Mouse (Mus musculus) T-helper 17 cell (primary cell): ENCODE measurements around the gene En2.

Experiments used
- in situ Hi-C, 2 experiments: fragments of 300-600 bp; cut with MboI, MseI; formaldehyde crosslinking; loops; 1 replicate in 1 of 2; 2 replicates in 1 of 2; pipeline ENCODE4 v1.15.1; 2025; ENCODE audit warnings: high pct_unique_total_duplicates in 2 of 2

The En2 gene

GRCm38 (mm10) chr5:28159891-28160470 lies 5.5 kb upstream of the En2 start:
- in situ Hi-C loops, result no loop called here

DNA sequence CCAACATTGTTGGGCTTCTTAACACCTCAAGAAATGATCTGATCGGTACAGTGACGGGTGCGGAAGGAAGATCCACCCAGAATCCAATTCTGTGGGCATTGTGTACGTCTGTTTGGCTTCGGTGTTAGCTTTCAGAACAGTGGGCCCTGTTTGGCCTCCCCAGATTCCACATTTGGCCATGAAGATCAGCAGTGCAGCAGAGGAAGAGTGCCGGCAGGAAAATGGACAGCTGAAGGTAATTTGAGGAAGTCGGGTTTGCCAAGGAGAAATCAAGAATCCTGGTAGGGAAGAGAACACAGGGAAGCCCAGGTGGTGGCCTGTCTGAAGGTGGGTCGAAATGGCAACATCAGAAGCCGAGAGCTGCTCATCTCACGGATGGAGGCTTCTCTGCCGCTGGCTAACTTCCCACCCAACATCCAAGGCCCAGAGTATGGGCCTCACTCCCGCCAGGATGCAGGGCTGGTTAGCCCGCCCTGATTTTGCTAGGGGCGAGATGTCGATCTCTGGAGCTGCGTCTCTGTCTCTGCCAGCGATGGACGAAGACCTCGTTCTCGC lies 4.0 kb upstream of the En2 start:
- in situ Hi-C loops, result no loop called here

GRCm38 (mm10) chr5:28161938-28162402 lies 3.5 kb upstream of the En2 start:
- in situ Hi-C loops, result no loop called here

- in situ Hi-C loops, result no loop called here
Measured at GRCm38 (mm10) chr5:28163926-28164325, 1.6 kb upstream of the En2 start.

- in situ Hi-C loops, result no loop called here
Measured at GRCm38 (mm10) chr5:28166256-28167231, 1.1 kb downstream of the En2 start.

DNA sequence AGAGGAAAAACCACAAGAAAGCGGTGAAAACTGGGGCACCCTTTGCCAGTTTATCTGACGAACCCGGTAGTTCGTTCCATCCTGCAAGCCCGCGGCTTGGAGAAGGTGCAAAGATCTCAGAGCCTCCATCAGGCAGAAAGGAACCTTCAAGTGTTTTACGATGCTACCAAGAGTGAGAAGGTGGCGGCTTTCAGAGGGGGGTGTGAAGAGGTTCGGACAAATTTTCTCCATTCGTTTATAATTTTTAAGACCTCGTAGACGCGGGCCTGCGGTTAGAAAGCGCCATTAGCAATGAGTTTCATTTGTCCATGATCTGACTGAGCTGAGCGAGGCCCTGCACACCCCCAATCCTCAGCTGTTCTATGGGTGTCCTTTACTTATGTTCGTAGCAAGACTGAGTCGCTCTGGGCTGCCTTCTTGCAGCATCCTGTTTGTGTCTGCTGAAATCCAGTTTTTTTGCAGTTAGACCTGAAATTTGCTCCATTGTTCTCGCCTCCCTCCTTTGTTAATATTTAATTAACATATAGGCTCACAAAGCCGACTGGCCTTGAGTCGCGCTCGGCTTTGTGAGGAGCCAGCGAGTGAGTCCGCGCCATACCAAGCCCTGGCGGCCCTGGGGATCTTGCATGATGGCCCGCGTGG lies 2.2 kb downstream of the En2 start:
- in situ Hi-C loops, result no loop called here

DNA sequence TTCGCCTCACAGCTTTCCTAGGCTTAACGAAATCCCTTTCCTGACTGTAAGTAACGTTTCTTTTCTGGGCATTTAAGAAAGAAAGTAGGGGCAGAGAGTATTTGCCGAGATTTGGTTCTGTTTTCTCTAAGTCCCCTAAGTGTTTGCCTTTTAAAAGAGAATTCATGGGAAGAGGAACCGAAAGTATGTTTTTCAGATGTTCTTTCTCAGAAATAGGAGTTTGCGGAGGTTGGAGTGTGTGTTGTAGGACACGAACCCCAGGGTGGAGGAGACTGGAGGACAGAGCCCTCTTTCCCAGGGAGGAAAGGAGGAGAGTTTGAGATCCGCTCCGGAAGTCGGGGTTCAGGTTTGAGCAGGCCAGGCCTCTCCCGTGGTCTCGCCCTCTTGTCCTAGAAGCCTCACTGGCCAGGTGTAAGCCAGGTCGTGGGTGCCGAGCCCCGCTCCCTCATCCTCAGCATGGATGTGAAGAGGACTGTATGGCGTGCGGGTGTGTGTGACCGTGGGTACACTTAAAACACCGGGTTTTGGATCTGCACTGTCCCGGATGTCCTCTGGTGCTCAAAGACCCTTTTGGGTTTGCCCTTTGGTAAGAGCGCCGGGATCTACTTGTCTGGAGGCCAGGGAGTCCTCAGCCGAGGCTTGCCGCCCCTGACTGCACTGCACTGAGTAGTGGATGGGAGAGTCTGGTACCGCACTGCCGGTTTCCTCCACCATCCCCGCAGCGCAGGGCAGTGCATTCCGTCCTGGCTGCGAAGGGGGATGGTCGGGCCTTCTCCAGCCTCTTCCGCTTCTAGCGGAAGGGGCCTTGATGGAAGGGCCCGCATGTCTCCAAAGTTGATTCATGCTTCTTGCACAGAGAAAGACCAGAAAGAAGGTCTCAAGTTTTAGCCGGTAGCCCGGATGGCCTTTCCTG lies 3.0 kb downstream of the En2 start:
- in situ Hi-C loops, result no loop called here

DNA sequence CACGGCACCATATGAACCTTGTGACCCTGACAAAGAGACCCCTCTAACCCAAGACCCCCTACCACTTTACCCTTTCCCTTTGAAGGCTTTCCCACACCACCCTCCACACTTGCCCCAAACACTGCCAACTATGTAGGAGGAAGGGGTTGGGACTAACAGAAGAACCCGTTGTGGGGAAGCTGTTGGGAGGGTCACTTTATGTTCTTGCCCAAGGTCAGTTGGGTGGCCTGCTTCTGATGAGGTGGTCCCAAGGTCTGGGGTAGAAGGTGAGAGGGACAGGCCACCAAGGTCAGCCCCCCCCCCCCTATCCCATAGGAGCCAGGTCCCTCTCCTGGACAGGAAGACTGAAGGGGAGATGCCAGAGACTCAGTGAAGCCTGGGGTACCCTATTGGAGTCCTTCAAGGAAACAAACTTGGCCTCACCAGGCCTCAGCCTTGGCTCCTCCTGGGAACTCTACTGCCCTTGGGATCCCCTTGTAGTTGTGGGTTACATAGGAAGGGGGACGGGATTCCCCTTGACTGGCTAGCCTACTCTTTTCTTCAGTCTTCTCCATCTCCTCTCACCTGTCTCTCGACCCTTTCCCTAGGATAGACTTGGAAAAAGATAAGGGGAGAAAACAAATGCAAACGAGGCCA lies 3.8 kb downstream of the En2 start:
- in situ Hi-C loops, result no loop called here

GRCm38 (mm10) chr5:28170081-28170480 lies 4.6 kb downstream of the En2 start:
- in situ Hi-C loops, result no loop called here

GRCm38 (mm10) chr5:28170892-28171291 lies 5.4 kb downstream of the En2 start:
- in situ Hi-C loops, result no loop called here

DNA sequence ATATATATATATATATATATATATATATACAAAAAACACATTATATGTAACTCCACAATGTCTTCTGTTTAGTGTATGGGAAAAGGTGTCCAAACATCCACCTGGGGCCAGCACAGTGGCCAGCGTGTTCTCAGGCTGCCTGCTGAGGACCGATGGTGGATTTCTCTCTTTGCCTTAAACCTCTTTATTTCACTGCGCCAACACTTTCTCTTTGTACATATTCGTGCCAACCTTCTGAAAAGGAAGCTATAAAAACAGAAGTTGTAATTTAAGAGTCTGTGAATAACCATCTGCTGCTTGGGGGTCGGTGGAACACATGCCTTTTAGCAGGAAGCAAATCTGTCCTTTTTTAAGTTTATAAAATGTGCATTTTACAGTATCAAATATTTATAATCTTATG lies 6.2 kb downstream of the En2 start:
- in situ Hi-C loops, result no loop called here

DNA sequence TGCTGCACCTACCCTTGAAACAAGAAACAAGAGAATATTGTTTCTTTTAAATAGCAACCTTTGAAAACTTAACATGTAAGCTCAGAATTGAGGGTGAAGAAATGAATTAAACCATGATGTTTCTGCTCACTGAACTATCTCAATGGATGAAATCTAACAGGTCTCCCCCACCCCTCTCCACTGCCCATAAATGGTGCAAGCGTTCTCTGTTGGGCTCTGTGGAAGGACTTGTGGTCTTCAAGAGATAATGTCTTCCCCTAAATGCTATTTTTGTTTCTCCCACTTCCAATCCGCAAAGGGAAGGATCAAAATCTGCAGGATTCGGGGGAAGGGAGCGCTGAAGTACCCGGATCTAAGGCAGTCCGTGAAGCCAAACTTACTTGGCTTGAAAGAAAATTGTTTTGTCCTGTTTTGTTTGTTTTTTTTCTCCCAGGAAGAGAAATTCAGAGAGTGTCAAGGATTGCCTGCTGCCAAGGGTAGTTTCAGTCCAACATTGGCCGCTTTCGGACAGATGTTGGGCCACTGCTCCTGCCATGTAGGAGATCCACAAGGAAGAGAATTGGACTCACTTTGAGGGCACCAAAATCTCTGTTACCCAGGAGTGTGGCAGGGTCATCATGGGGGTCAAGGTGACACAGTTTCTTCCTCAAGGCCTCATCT lies 6.9 kb downstream of the En2 start:
- in situ Hi-C loops, result no loop called here

DNA sequence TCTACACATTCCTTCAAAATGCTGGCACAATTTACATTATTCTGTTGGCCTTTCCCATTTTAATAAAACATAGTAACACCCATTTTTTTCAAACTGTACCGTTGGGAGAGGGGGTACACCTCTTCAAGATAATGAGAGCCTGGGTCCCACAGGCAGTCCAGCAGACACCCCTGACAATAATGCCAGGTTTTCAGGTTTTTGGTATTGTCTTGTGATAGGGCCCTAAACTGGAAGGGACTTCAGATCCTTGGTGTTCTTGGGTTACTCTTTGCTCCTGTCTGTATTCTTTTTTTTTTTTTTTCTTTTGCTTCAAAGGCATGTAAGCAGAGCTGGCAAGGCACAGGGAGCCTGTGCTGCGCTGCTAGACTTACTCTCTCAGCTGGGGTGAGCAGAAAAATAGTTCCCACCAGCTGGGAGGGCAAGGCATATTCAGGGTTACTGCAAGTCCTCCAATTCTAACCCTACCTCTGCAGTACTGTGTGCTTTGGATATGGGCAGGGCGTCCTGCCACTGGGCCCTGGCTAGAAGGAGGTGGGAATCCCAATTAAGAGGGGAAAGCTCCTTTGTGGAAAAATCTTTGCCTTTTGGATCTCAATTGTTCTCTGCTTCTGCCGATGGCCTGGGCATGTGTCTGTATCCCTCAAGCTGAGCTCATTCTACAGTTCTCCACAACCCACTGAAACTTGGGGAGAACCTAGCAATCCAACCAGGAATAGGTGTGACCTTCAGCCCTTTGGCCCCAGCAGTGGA lies 7.6 kb downstream of the En2 start:
- in situ Hi-C loops, result no loop called here

DNA sequence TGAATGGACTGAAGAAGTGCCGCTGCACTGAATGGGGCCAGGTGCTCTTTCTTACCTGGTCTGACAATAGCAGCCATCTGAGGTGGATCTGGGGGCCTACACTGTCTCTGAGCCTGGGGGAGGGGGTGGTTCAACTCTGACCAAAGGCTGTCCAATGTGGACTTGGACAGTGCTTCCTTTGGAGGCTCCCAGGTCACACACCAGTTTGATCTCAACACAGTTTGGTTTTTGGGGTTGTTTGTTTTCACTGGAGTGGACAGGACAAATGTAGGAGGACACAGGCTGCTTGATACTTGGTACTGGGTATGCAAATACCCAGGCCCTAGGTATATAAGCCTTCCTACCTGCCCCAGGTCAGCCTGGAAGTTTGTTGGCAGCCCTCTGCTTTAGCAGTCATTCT lies 8.2 kb downstream of the En2 start:
- in situ Hi-C loops, result no loop called here

GRCm38 (mm10) chr5:28174086-28174485 lies 8.6 kb downstream of the En2 start:
- in situ Hi-C loops, result no loop called here

DNA sequence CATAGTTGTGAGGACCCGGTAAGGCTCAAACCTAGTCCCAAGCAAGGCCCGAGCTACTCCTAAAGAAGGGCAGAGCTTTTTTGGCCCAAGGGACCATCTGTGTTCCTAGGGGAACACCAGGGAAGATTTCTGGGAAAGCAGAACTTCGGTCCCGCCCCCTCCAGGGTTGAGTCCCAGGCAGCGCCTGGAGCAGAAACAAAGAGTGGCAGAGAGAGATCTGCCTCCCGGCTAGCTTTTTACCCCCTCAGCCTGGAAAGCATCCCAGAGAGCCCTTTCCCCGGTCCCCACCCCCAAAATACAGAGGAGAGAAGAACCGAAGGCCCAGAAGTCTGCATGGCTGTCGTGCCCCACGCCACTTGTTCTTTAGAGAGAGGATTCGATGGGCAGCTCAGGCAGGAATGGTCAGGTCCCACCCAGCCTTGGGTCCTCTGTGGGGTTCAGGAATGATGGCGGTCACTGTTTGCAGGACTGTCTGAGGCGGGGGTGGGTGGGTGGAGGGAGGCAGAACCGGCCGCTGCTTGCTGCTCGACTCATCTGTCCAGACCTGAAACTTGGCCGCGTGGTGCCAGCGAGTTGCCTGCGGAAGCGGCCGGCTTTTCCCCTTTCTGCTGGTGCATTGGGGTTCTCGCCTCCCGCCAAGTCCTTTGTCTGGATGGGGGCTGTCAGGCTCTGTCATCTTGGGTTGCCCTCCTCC lies 9.5 kb downstream of the En2 start:
- in situ Hi-C loops, result no loop called here

DNA sequence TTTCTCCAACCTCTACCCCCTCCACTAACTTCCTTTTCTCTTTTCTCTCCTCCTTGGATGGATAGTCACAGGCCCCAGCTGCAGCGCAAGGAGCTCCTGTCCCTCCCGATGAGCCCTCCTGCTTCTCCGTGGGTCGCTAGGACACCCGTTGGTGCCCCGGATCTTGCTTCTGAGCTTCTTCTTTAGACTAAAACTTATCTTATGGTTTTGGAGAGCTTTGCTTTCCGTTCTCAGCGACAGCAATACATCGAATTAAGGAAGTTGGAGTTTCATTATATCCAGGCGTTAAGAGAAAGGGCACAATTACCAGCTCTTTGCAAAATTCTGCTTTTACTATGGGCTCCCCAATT lies 10.1 kb downstream of the En2 start:
- in situ Hi-C loops, result no loop called here

DNA sequence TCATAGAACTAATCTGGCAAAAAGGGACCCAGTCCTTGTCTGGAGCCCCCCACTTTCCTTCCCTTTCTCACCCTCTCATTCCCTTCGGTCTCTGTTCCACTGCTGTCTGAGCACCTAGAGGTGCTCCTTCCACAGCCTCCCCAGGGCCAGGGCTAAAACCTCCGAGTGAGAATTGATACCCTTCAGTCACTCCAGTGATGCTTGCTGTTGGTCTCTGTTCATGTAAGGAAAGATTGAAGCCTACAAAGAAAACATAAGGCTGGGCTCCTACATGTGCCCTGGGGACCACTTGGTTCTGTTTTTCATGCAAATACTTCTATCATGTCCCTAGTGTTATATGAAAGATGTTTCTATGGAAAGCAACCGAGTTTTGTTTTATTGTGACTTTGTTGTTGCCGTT lies 10.5 kb downstream of the En2 start:
- in situ Hi-C loops, result no loop called here

DNA sequence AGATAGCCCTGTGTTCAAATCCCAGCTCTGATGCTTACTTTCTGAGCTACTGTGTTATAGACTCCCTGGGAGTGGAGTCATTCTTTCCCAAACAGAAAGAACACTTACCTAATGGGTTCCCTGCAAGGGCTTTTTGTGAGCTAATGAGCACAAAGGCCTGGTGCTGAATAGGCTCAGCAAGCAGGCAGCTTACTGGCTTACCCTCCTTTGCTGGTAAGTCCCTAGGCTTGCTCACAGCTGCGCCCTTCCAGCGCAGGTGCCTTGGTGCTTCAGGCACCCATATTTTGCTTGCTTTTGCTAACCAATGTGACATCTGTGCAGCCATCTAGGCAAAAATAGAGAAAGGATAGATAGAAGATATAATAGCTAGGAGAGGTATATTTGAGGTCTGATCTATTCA lies 11.1 kb downstream of the En2 start:
- in situ Hi-C loops, result no loop called here
